Mouse (Mus musculus) bone marrow macrophage, adult 2 months (primary cell): ENCODE measurements at regions not wholly inside any gene's neighbourhood (a gene's known extent, or its start where the extent isn't known, plus 50 kb on each side); places are given as distances from the start of the nearest gene placed in this dataset.

ENCODE experiments used
- CTCF ChIP-seq: IDR thresholded peaks from 2 replicates; pipeline ENCODE4 v1.5.1; 2012; ENCODE audit warnings: low read depth, mild to moderate bottlenecking, low read length, moderate library complexity
- POLR2A ChIP-seq: IDR thresholded peaks from 2 replicates; pipeline ENCODE4 v1.6.1; 2012; ENCODE audit warnings: mild to moderate bottlenecking, low read depth, low read length, borderline replicate concordance

DNA sequence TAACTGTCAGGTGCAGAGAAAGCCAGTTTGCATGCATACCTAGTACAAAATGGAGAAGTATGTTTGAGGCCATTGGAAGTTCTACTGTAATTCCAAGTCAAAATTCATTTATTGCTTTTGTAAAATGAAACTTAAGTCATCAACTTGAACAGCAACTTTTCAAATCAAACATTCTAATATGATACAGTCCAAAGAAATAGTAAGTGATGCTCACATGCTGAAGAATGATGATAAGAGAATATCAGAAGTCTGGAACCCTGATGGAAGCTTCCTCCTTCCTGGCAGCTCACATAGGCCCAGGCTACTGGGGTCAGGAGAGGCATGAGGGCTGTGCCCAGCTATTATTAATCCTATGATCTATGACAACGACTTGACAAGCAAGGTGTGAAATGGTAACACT is 64.1 kb upstream of the Slc38a2 start:
- TF ChIP-seq CTCF, result no peak
- no peak for TF ChIP-seq POLR2A
